In genomic region chr2:158702176-158702575, GRCm38 (mm10) we compare ENCODE assay signal across 23 mouse cellular contexts. TPM values are rescaled to one million over a fixed set of nuclear protein-coding genes. Genes with fewer than 3 reads are reported as not detected.
DNase-seq lines count a peak whose midpoint lies in the region; ATAC-seq and TF ChIP-seq lines count a peak whose summit lies in the region.
"Had no signal": no experiment of that assay in that cellular context is flagged by ENCODE, and none has a peak within 500 bp of the region (broad histone marks: within the 10 kb centered on the region; RNA-seq: fewer than 3 reads in every experiment).

No protein-coding gene starts in this region.

- H3K9me3 ChIP-seq in heart, embryonic 12.5 days (replicated peaks), result no peaks in the 10 kb centered on the region
- H3K9me3 ChIP-seq in lung, embryonic 15.5 days, result no peaks in the 10 kb centered on the region
- H3K9me3 ChIP-seq: forebrain, embryonic 13.5 days; midbrain, embryonic 12.5 days; neural tube, embryonic 15.5 days had no signal

- H3K36me3 ChIP-seq in heart, adult 2 months (ENCODE audit: control insufficient read depth, insufficient read depth, low read length), result peaks cover 6% of the 10 kb centered on the region
- no peaks in the 10 kb centered on the region for H3K36me3 ChIP-seq in heart, embryonic 12.5 days
- no peaks in the 10 kb centered on the region for H3K36me3 ChIP-seq in lung, embryonic 15.5 days
- H3K36me3 ChIP-seq: midbrain, embryonic 12.5 days had no signal

- no peaks in the 10 kb centered on the region for H3K79me2 ChIP-seq in heart, adult 2 months (replicated peaks; ENCODE audit: control insufficient read depth, insufficient read depth, low read length)

- TF ChIP-seq CTCF in heart, adult 2 months (IDR thresholded peaks at IDR 0.05), result no peak
- TF ChIP-seq CTCF in layer of hippocampus, adult 2 months (conservative IDR thresholded peaks at IDR 0.05), result no peak
- TF ChIP-seq CTCF in lung, adult 2 months (IDR thresholded peaks at IDR 0.05; ENCODE audit: insufficient read depth, low read length), result no peak

- ATAC-seq in heart, embryonic 12.5 days (ENCODE audit: insufficient number of reproducible peaks, low FRiP score), result no peak
- peak; percentile 35; the same call in 1 of the 2 replicates for ATAC-seq in lung, embryonic 15.5 days (ENCODE audit: borderline replicate concordance, extremely low read depth, low FRiP score, low TSS enrichment)
- ATAC-seq: forebrain, embryonic 13.5 days had no signal

- no peak overlapping the region; the same call in 1 of the 2 replicates for H3K4me3 ChIP-seq in heart, adult 2 months
- H3K4me3 ChIP-seq in heart, embryonic 12.5 days, result no peak overlapping the region
- H3K4me3 ChIP-seq in layer of hippocampus, adult 2 months, result no peak overlapping the region
- H3K4me3 ChIP-seq in lung, embryonic 15.5 days, result no peak overlapping the region
- no peak overlapping the region for H3K4me3 ChIP-seq in lung, adult 2 months (replicated peaks; ENCODE audit: extremely low read depth, low read depth, low read length)
- no peak overlapping the region for H3K4me3 ChIP-seq in brown adipose tissue, adult 24 weeks (ENCODE audit: insufficient read depth, low read depth, low read length)
- H3K4me3 ChIP-seq: forebrain, embryonic 13.5 days; midbrain, embryonic 12.5 days; neural tube, embryonic 15.5 days had no signal

- no peak overlapping the region for H3K4me2 ChIP-seq in heart, embryonic 12.5 days
- H3K4me2 ChIP-seq in lung, embryonic 15.5 days, result no peak overlapping the region
- H3K4me2 ChIP-seq: forebrain, embryonic 13.5 days; heart, embryonic 11.5 days; hindbrain, embryonic 14.5 days; midbrain, embryonic 12.5 days; neural tube, embryonic 15.5 days had no signal

- no peaks in the 10 kb centered on the region for H3K27me3 ChIP-seq in heart, adult 2 months (ENCODE audit: control insufficient read depth, insufficient read depth, low read length)
- no peaks in the 10 kb centered on the region for H3K27me3 ChIP-seq in heart, embryonic 12.5 days (replicated peaks)
- H3K27me3 ChIP-seq in lung, embryonic 15.5 days, result no peaks in the 10 kb centered on the region
- H3K27me3 ChIP-seq: forebrain, embryonic 13.5 days; midbrain, embryonic 12.5 days; neural tube, embryonic 15.5 days had no signal

- 35% methylated on average over 5 of the region's 5 CpGs for WGBS in heart, adult 2 months
- 50% methylated on average over 5 of the region's 5 CpGs for WGBS in heart, embryonic 12.5 days
- 38% methylated on average over 5 of the region's 5 CpGs for WGBS in lung, embryonic 15.5 days
- WGBS in lung, adult 2 months, result 26% methylated on average over 5 of the region's 5 CpGs

- H3K4me1 ChIP-seq in heart, adult 2 months (ENCODE audit: control insufficient read depth, insufficient read depth, low read length), result peaks cover 5% of the 10 kb centered on the region
- no peaks in the 10 kb centered on the region; the same call in 1 of the 2 replicates for H3K4me1 ChIP-seq in heart, embryonic 12.5 days (replicated peaks)
- peaks cover 9% of the 10 kb centered on the region; the same call in 1 of the 2 replicates for H3K4me1 ChIP-seq in lung, embryonic 15.5 days
- peaks cover 15% of the 10 kb centered on the region for H3K4me1 ChIP-seq in lung, adult 2 months (ENCODE audit: control insufficient read depth, insufficient read depth, low read length)
- H3K4me1 ChIP-seq in brown adipose tissue, adult 24 weeks (ENCODE audit: control insufficient read depth, insufficient read depth, insufficient read length, low read length), result peaks cover 8% of the 10 kb centered on the region; the same call in 1 of the 2 replicates
- H3K4me1 ChIP-seq: forebrain, embryonic 13.5 days; midbrain, embryonic 12.5 days; neural tube, embryonic 15.5 days had no signal

- no peak for TF ChIP-seq POLR2A in heart, adult 2 months (IDR thresholded peaks at IDR 0.05; ENCODE audit: insufficient read depth, low read depth, low read length)
- no peak for TF ChIP-seq POLR2A in lung, adult 2 months (IDR thresholded peaks at IDR 0.05; ENCODE audit: borderline replicate concordance, extremely low read depth, low read depth, low read length)

- no peak overlapping the region for H3K9ac ChIP-seq in heart, adult 2 months (ENCODE audit: low read depth, low read length)
- H3K9ac ChIP-seq in heart, embryonic 12.5 days, result no peak overlapping the region
- H3K9ac ChIP-seq in lung, embryonic 15.5 days, result no peak overlapping the region
- H3K9ac ChIP-seq: forebrain, embryonic 13.5 days; hindbrain, embryonic 14.5 days; liver, embryonic 14.5 days; midbrain, embryonic 12.5 days; neural tube, embryonic 15.5 days had no signal

- no peak for DNase-seq in heart, adult 2 months
- no peak for DNase-seq in layer of hippocampus, adult 2 months (ENCODE audit: low spot score in 2 of 2)
- no peak for DNase-seq in layer of hippocampus, postnatal 36 days
- no peak for DNase-seq in lung, adult 2 months
- DNase-seq: adrenal gland, postnatal 25 days; cerebellum, adult 9-10 months; gastrocnemius, postnatal 10 days; heart, postnatal 36 days; kidney, adult 9 months; kidney, postnatal 4 days; layer of hippocampus, adult 9-11 months; thymus, adult 2 months; thymus, postnatal 4 days had no signal

- H3K27ac ChIP-seq in heart, adult 2 months, result peak overlapping the region; percentile 86
- H3K27ac ChIP-seq in heart, embryonic 12.5 days (ENCODE audit: poor library complexity, severe bottlenecking), result no peak overlapping the region
- H3K27ac ChIP-seq in layer of hippocampus, adult 2 months, result peak overlapping the region; percentile 20; the same call in 1 of the 2 replicates
- H3K27ac ChIP-seq in lung, embryonic 15.5 days, result peak overlapping the region; percentile 76
- peak overlapping the region; percentile 79 for H3K27ac ChIP-seq in brown adipose tissue, adult 24 weeks (replicated peaks; ENCODE audit: low read depth, low read length)
- H3K27ac ChIP-seq: forebrain, embryonic 13.5 days; hindbrain, embryonic 14.5 days; liver, embryonic 14.5 days; midbrain, embryonic 12.5 days; neural tube, embryonic 15.5 days; stomach, postnatal 0 days had no signal

- intact Hi-C loops in heart, adult 2 months (cut with DNase I), result no loop called here

- TF ChIP-seq EP300 in heart, adult 2 months (IDR thresholded peaks at IDR 0.05; ENCODE audit: insufficient read depth, low read depth, low read length), result no peak

RNA-seq across cellular contexts. Expression of gene Ppp1r16b, which starts 37.0 kb away (rescaled TPM):
- total RNA-seq in heart, adult 2 months (2021), result 10 to 100 TPM; 10.4 to 12.3 TPM
- polyA plus RNA-seq in heart, adult 2 months (2012; rRNA removed), result 3.3 and 5.3 TPM in 2 replicates
- polyA plus RNA-seq in heart, embryonic 12.5 days (2016; fragmentation: Nextera tagmentation; extraction: Ambion mirVana), result 4.0 and 4.6 TPM in 2 replicates
- 100 to 1,000 TPM; 147 to 150 TPM for total RNA-seq in layer of hippocampus, adult 2 months (2021)
- 100 to 1,000 TPM; 135 to 156 TPM for total RNA-seq in layer of hippocampus, postnatal 36 days (2021)
- 16.7 and 20.2 TPM in 2 replicates for polyA plus RNA-seq in lung, embryonic 15.5 days (2015; fragmentation: Nextera tagmentation; extraction: Ambion mirVana)
- polyA plus RNA-seq in lung, adult 2 months (2012; rRNA removed), result 31.6 and 43.5 TPM in 2 replicates
- 1.1 and 2.3 TPM in 2 replicates for polyA plus RNA-seq in brown adipose tissue, adult 24 weeks (2012; ENCODE audit: insufficient read depth, insufficient read length, missing spikeins)
